Mouse (Mus musculus): ENCODE measurements around the gene Marveld2.
A peak's percentile ranks its signal among the peaks of the same experiment; 100 is the strongest.

The Marveld2 gene

GRCm38 (mm10) chr13:100597284-100597683 is 19.5 kb downstream of the Marveld2 start:
- DNase-seq, result no peak

DNA sequence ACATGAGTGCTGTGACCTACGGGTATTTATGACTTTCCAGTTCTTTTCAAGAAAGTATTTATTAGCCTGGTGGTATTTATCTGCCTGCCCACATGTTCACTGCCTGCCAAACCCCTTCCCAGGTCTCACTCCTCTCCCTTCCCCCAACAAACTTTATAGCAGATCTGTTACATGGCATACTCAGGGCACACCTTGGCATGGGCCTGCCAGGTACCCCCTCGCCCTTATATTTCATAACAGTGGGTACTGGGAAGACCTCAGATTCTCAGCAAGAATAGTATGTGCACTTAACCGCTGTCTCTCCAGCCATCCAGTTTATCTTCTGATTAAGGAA is 21.3 kb downstream of the Marveld2 start:
- no peak for DNase-seq

GRCm38 (mm10) chr13:100594838-100595551 is 21.8 kb downstream of the Marveld2 start:
- no peak for DNase-seq

DNA sequence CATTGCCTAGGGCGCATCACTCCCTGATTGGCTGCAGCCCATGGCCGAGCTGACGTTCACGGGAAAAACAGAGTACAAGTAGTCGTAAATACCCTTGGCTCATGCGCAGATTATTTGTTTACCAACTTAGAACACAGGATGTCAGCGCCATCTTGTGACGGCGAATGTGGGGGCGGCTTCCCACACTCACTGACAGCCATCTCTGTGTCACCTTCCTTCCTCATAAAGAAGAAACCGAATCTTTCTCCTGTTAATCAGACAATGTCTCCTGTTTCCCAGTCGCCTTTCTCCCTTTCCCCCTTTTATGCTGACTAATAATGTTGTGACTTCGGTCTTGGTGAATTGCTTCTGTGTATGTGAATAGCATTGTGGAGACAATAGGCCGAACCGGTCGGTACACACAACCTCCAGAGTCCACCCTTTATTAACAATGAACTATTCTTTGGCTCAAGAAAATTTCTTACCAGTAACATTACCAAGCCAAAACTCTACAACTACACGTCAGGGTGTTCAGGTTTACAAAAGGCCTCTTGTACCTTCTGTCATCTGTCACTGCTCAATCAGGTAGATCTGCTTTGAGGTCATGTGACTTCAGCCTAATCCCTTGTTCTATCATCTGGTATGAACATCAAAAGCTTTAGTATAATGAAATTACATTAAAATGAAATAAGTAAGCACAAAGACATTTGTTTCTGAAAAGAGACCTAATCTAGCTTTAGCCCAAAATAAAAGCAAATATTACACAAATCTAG is 22.6 kb downstream of the Marveld2 start:
- peak; percentile 51 to 56 for DNase-seq

GRCm38 (mm10) chr13:100588646-100589045 is 28.1 kb downstream of the Marveld2 start:
- no peak for DNase-seq

- no peak for DNase-seq
Measured at GRCm38 (mm10) chr13:100582144-100582543, 34.6 kb downstream of the Marveld2 start.

- DNase-seq, result no peak
Measured at GRCm38 (mm10) chr13:100581701-100582100, 35.1 kb downstream of the Marveld2 start.

GRCm38 (mm10) chr13:100579951-100580350 is 36.8 kb downstream of the Marveld2 start:
- DNase-seq, result no peak

DNA sequence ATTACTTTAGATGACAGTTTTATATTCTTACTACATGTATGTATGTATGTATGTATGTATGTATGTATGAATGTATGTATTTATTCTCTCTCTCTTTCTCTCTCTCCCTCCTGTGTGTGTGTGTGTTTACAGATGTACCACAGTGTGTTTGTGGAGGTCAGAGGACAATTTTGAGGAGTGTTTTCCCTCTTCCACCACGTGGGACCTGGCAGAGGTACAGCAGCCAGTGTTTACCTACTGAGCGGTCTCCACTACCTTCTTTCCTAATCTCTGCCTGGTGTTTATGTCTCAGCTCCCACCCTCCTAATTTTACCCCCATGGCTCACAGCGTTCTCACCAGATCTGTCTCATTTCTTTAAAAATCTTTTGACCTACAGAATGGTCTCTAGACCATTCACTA is 37.6 kb downstream of the Marveld2 start:
- DNase-seq, result no peak

DNA sequence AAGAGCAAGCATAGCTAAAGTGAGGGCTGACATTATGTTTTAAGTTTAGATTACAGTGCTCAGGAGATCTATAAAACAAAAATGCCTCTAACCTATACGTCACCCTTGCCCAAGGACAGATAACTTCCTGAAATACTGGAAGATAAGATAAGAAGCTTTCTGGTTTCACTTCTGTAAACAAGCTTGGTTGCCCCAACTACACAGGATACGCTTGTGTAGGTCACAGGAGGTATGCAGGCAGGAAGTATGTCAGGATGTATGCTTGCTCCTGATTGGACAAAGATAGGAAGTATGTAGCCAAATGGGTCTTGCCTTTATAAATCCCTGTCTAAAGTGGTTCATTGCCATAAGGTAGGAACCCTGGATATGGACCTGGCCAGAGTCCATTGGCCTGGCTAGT is 40.8 kb downstream of the Marveld2 start:
- DNase-seq, result peak in 1 of 2 experiments; percentile 15

- no peak for DNase-seq
Measured at GRCm38 (mm10) chr13:100570713-100571112, 46.1 kb downstream of the Marveld2 start.

- no peak for DNase-seq
Measured at GRCm38 (mm10) chr13:100568359-100568758, 48.4 kb downstream of the Marveld2 start.

- DNase-seq, result no peak
Measured at GRCm38 (mm10) chr13:100559449-100559848, 57.3 kb downstream of the Marveld2 start.

GRCm38 (mm10) chr13:100557011-100557410 is 59.8 kb downstream of the Marveld2 start:
- DNase-seq, result peak in 1 of 2 experiments; percentile 54

- DNase-seq, result no peak
Measured at GRCm38 (mm10) chr13:100553042-100553437, 63.7 kb downstream of the Marveld2 start.

- peak; percentile 78 to 83 for DNase-seq
Measured at GRCm38 (mm10) chr13:100552369-100553041, 64.3 kb downstream of the Marveld2 start, which contains the start of gene Ocln. TSS of gene Ocln (minus strand) at chr13:100552718.

DNA sequence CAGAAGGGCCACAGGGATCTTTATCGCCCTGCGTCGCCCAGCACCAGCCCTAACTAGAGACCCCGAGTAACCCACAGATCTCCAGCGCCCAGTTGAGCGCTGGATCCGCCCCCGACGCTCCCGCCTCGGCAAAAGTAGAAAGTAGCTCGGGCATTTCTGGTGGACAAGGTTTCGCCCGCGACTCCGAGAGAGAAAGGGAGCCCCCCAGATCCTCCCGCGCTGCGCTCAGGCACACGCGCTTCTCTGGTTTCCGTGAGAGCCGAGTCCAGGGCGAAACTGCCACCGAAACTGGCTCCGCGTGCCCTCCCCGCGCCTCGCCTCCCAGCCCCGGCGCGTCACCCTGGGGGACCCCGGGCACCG is 64.8 kb downstream of the Marveld2 start:
- no peak for DNase-seq

DNA sequence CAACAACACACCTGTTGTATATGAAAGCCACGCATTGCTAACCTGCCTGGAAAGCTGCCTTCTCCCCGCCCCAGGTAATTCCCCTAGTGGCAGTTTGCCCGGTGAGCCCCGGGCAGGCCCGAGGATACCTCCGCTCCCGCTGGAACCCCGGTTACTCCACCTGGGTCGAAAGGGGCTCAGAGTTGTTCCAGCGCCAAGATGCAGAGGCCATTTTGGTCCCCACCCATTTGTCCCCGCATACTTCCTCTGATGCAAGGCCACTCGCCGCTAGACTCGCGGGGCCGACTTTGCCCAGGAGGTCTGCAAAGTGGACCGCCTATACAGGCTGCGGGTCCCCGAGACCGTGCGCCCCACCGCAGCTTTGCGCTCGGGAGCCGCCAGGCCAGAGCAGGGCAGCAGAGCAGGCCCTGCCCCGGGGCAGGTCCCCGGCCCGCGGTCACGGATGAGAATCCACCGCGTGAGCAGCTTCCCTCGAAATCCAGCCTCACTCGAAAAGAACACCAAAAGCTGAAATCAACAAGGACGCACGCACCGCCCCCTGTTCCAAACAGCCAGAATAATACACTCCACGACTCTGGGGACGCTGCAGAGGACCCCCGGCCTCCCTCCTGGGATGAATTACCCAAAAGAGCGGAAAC is 65.3 kb downstream of the Marveld2 start:
- peak; percentile 46 to 53 for DNase-seq

GRCm38 (mm10) chr13:100547269-100547668 is 69.5 kb downstream of the Marveld2 start:
- no peak for DNase-seq

Measured in lung, postnatal 4 days (tissue).